Mouse (Mus musculus) limb, embryonic 10.5 days (tissue): ENCODE results near the gene Rufy3. TPM values are rescaled to one million over a fixed set of nuclear protein-coding genes. Genes with fewer than 3 reads are reported as not detected.

Experiments
- DNase-seq: peaks from one replicate; pipeline ENCODE4 v3.0.0-alpha.2; 2017; ENCODE audit warnings: low spot score
- H3K27ac ChIP-seq: fragments of 300-500 bp; sonication (generic); 2 replicates; pipeline ENCODE4 v1.5.1; 2016; ENCODE audit warnings: mild to moderate bottlenecking
- H3K27me3 ChIP-seq: fragments of 300-500 bp; sonication (generic); 2 replicates; pipeline ENCODE4 v1.6.1; 2016; ENCODE audit warnings: low read depth, mild to moderate bottlenecking; ENCODE audit not compliant: poor library complexity, severe bottlenecking
- H3K36me3 ChIP-seq: fragments of 300-500 bp; sonication (generic); 2 replicates; pipeline ENCODE4 v1.6.1; 2016; ENCODE audit warnings: mild to moderate bottlenecking, moderate library complexity
- H3K4me1 ChIP-seq: fragments of 300-500 bp; sonication (generic); 2 replicates; pipeline ENCODE4 v1.6.1; 2016
- H3K4me3 ChIP-seq: fragments of 300-500 bp; sonication (generic); 2 replicates; pipeline ENCODE4 v1.5.1; 2016; ENCODE audit warnings: mild to moderate bottlenecking, moderate library complexity
- H3K9me3 ChIP-seq: fragments of 300-500 bp; sonication (generic); replicated peaks from 2 replicates; pipeline ENCODE4 v1.6.1; 2016; ENCODE audit warnings: mild to moderate bottlenecking
- WGBS: fragments of 180-500 bp; shearing (Covaris S2); methylation state at CpG from one replicate; pipeline ENCODE4 v1.1.7; 2016; 5-methylcytosine and 5-hydroxymethylcytosine counted together
- polyA plus RNA-seq: library from polyadenylated mRNA; unstranded; fragments of >200 nt; fragmentation: Nextera tagmentation; extraction: Ambion mirVana; gene quantifications from 2 replicates; pipeline ENCODE4 v1.2.1, GENCODE M21; 2016

Rufy3 gene
- polyA plus RNA-seq, 1 experiment from 2014 or later = 9.6 TPM

DNA sequence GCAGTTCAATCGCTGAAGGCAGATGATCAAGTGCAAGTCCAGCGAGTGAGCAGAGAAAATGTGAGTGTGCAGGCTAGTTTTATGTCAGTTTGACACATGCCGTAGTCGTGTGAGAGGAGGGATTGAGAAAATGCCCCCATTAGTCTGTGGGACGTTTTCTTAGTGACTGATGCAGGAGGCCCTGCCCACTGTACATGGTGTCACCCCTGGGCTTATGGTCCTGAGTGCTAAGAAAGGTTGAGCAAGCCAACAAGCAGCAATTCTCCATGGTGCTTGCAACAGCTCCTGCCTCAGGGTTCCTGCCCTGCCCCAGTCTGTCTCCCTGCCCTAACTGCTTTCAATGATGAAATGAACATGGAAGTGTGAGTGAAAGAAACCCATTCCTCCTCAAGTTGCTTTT lies 87.7 kb downstream of the Rufy3 start:
- no peak overlapping the region for H3K27ac ChIP-seq
- H3K27me3 ChIP-seq = no peaks in the 10 kb centered on the region
- H3K4me3 ChIP-seq = no peak overlapping the region
- DNase-seq = no peak
- no peaks in the 10 kb centered on the region for H3K4me1 ChIP-seq
- H3K9me3 ChIP-seq = no peaks in the 10 kb centered on the region
- H3K36me3 ChIP-seq = peaks cover 77% of the 10 kb centered on the region
- WGBS = 86% methylated on average over 5 of the region's 5 CpGs

DNA sequence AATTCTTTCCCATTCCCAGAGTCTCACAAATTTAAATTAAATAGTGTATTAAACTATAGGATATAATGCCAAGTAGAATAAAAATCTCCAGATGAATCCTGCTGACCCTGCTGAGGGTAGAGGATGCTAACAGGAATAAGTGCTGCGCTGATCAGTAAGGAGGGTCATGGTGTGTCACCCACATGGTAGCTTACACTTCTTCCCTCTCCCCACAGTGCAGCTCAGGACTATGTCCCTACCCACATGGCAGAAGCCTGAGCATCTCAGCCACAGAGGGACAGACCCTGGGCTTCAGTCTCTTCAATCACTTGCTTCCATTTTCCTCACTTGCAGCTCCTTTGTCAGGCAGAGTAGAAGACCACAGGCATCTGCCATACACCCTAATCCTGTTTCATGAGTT lies 93.0 kb downstream of the Rufy3 start:
- Histone ChIP-seq H3K9me3 (no peaks in the 10 kb centered on the region), H3K27me3 (no peaks in the 10 kb centered on the region), H3K36me3 (peaks cover 88% of the 10 kb centered on the region), H3K4me3 (no peak overlapping the region), H3K4me1 (no peaks in the 10 kb centered on the region), H3K27ac (no peak overlapping the region)
- WGBS = 97% methylated on average over 1 of the region's 1 CpGs
- no peak for DNase-seq

DNA sequence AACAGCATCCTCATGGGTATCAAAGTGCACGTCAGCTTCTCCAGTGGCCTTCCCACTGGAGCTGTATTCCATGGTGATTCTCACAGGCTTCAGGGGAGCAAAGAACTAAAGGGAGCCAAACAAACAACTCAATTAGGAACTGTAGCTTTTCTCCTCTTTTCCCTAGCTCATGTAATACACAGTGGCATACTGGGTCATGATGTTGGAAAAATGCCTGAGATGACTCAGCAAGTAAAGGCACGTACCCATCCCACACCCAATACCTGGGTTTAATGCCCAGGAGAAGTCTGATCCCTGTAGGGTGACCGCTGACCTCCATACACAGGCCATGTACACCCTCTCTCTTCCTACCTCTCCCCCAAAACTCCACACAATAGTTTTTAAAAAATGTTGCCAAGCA lies 98.3 kb downstream of the Rufy3 start:
- DNase-seq = no peak
- Histone ChIP-seq H3K4me3 (no peak overlapping the region), H3K27ac (no peak overlapping the region), H3K4me1 (no peaks in the 10 kb centered on the region), H3K36me3 (peaks cover 100% of the 10 kb centered on the region), H3K9me3 (no peaks in the 10 kb centered on the region), H3K27me3 (no peaks in the 10 kb centered on the region)
- WGBS = 93% methylated on average over 3 of the region's 3 CpGs

DNA sequence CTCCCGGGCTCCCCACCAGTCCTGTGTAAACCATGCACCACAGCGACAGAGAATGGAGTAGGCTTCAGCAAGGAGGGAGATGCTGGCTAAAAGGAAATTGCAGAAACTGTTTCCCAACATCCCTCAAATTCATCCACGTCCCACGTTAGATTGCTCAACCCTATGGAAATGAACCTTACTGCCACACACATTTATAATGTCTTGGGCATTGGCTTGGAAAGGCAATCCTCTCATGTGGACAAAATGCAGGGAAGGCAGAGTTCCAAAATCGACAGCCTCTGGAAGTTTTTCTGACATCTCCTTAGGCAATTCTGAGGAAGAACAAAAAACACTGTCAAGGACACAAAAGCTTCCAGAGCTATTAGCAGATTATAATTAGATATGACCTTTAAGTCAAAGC lies 99.0 kb downstream of the Rufy3 start:
- no peaks in the 10 kb centered on the region for H3K27me3 ChIP-seq
- H3K9me3 ChIP-seq = no peaks in the 10 kb centered on the region
- H3K4me3 ChIP-seq = no peak overlapping the region
- DNase-seq = no peak
- no peak overlapping the region for H3K27ac ChIP-seq
- 90% methylated on average over 5 of the region's 5 CpGs for WGBS
- H3K4me1 ChIP-seq = no peaks in the 10 kb centered on the region
- H3K36me3 ChIP-seq = peaks cover 100% of the 10 kb centered on the region

DNA sequence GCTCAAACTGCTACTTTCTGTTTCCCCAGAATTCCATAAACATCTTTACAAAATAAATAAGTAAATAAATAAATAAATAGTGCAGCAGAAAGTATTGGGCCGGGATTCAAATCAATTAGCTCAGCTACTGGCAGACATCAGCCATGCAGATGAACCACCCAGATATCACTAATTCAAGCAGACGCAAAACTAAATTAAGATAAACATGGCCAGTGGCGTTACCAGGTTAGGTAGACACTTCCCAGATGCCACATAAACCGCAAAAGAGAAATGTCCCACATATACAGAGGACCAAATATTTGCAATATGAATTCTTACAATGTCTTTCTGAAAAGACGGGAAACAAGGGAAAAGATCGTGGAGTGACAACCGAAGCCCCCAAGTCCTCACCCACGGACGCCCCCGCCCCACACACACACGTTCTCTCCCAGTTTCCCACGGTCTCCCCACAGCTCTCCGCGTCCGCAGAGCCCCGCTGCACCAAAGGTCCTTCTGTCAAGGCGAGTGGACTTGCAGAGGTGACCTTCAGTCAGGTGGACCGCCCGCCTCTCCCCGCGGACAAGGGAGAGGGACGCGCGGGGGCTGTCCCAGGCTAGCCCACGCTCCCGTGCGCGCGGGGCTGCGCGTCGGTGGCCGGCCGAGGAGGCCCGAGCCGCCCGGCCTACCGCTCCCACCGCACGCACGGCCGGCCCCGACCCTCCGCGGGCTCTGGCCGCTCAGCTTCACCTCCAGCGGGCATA lies 110.0 kb downstream of the Rufy3 start:
- DNase-seq = no peak
- peaks cover 39% of the 10 kb centered on the region for H3K4me1 ChIP-seq
- H3K27ac ChIP-seq = peak overlapping the region; percentile 99
- WGBS = under 1% methylated on average over 46 of the region's 47 CpGs
- no peaks in the 10 kb centered on the region for H3K9me3 ChIP-seq
- peak overlapping the region; percentile 96 for H3K4me3 ChIP-seq
- H3K27me3 ChIP-seq = no peaks in the 10 kb centered on the region
- peaks cover 37% of the 10 kb centered on the region for H3K36me3 ChIP-seq

DNA sequence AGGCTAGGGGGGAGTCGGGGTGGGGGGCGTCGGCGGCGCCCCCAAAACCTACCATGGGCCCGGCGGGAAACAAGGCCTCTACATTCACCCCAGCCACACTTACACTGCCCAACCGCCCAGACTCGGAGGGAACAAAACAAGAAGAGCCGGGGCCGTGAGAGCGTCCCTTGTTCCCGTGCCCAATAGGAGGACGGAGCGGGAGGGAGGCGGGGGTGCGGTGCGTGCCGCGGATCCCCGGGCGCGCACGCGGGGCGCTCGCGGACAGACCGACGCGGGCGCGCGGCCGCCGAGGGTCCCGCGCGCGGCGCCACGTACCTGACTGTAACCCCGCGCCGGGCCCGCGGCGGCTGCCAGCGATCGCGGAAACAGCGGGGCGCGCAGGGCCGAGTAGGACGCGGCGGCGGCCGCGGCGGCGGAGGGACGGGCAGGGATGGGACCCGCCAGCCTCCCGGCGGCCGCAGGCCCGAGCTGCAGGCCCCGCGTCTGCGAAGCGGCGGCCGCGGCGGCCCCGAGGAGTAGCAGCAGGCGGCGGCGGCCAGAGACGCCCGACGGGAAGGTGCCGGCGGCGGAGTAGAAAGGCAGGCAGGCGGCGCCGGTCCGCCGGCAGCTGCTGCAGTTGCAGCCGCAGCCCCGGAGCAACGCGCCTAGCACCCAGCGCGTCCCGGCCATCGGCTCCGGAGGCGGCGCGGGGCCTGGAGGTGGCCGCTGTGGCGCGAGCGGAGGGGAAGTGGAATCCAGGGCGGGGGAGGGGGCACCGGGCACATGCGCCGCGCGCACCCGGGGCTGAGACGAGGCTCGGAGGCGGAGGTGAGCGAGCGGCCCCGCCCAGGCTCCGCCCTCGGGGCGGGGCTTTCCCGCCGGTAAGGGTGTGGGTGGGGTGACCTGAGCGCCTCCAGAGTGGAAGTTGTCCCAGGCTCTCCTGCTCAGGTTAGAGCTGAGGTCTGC lies 110.9 kb downstream of the Rufy3 start, which contains the start of gene Grsf1:
Gene Grsf1 (minus strand): TSS at position 729 of the 945 bp plus-strand sequence.
- no peaks in the 10 kb centered on the region for H3K27me3 ChIP-seq
- peaks cover 39% of the 10 kb centered on the region for H3K4me1 ChIP-seq
- H3K4me3 ChIP-seq = peak within 1 kb of the TSS; percentile 96
- H3K36me3 ChIP-seq = peaks cover 29% of the 10 kb centered on the region
- H3K9me3 ChIP-seq = no peaks in the 10 kb centered on the region
- H3K27ac ChIP-seq = peak within 1 kb of the TSS; percentile 99
- 2% methylated on average over 122 of the region's 127 CpGs for WGBS
- peak; percentile 94 for DNase-seq

DNA sequence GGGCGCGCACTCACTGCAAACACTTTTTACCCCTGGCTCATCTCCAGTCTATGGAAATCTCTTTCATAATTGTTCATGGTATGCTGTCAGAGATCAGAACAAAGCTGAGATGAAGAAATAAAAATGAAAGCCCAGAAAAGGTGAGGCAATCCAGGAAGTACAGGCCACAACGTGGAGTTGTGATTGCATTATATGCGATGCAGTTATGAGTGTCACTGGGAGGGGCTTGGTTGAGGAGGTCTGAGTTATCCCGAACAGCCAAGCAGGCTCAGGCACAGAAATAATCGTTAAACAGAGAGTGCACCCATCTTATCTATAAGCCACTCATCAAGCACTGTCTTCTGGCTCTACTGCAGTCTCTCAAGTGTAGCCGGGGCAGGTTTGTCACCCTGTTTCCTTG lies 114.1 kb downstream of the Rufy3 start:
- H3K4me3 ChIP-seq = no peak overlapping the region

DNA sequence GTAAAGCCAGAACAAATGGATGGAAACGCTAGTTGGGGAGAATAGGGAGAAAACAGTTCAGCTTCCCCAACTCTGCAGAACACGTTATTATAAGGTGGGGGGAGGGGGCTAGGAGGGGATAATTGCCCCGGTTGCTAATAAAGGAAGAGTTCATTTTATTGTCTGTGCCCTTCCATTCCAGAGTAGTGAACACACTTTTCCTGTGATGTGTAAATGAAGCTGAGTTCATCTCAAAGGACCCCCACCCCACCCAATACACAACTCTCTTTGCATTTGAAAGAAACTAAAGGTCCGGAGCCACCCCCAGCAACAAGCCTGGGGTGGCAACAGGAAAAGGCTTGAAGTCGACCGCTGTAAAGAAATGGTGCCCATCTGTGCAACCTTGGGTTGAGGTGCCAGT lies 114.5 kb downstream of the Rufy3 start:
- Histone ChIP-seq H3K27me3 (no peaks in the 10 kb centered on the region), H3K27ac (no peak overlapping the region), H3K4me1 (peaks cover 29% of the 10 kb centered on the region), H3K9me3 (no peaks in the 10 kb centered on the region), H3K36me3 (no peaks in the 10 kb centered on the region), H3K4me3 (no peak overlapping the region)
- 10% methylated on average over 6 of the region's 6 CpGs for WGBS
- no peak for DNase-seq

More for the DNA sequence above, 114.1 kb downstream of the Rufy3 start:
- Histone ChIP-seq H3K4me1 (peaks cover 33% of the 10 kb centered on the region), H3K9me3 (no peaks in the 10 kb centered on the region), H3K27ac (no peak overlapping the region), H3K36me3 (no peaks in the 10 kb centered on the region), H3K27me3 (no peaks in the 10 kb centered on the region)
- DNase-seq = no peak
- 50% methylated on average over 7 of the region's 7 CpGs for WGBS

DNA sequence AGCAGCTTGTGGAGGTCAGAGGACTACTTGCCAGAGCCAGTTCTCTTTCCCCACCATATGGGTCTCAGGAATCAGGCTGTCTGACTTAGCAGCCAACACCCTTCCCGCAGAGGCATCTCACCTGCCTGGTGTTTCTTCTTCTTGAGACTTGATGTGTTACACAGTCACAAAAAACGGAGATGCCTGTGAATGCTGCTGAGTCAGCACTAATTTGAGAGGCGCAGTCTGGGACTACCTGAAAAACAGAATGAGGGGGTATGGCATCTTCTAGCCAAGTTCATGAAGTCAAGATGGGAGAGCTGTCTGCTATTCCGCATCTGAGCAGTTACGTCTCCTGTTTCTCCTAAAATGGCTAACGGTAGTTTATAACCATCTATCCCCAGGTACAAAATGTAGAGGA lies 115.7 kb downstream of the Rufy3 start:
- no peak for DNase-seq
- 87% methylated on average over 6 of the region's 6 CpGs for WGBS
- H3K27me3 ChIP-seq = peaks cover 11% of the 10 kb centered on the region; the same call in 1 of the 2 replicates
- H3K9me3 ChIP-seq = no peaks in the 10 kb centered on the region
- H3K4me3 ChIP-seq = no peak overlapping the region
- H3K36me3 ChIP-seq = no peaks in the 10 kb centered on the region
- H3K27ac ChIP-seq = no peak overlapping the region
- peaks cover 27% of the 10 kb centered on the region for H3K4me1 ChIP-seq

DNA sequence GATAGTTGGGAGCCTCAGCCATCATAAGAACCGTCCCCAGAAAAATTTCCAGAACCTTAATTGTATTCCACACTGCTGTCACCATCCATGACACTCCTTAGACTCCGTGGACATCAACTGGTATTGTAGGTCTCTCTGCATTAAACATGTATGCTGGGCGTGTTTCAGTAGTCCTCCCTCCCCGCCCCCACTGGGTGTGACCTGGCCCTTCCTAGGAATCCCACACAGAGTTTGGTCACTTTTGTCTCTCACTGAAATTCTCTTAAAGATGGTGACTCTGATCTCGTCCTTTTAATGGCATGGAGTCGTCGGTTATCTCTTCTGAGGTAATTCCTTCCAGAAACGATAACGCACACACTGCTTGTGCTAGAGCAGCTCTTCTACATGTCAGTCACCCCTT lies 118.9 kb downstream of the Rufy3 start:
- H3K27ac ChIP-seq = no peak overlapping the region
- peaks cover 17% of the 10 kb centered on the region; the same call in 1 of the 2 replicates for H3K27me3 ChIP-seq
- no peaks in the 10 kb centered on the region for H3K9me3 ChIP-seq
- H3K4me3 ChIP-seq = no peak overlapping the region
- 71% methylated on average over 9 of the region's 9 CpGs for WGBS
- H3K36me3 ChIP-seq = no peaks in the 10 kb centered on the region
- H3K4me1 ChIP-seq = peaks cover 16% of the 10 kb centered on the region
- no peak for DNase-seq

DNA sequence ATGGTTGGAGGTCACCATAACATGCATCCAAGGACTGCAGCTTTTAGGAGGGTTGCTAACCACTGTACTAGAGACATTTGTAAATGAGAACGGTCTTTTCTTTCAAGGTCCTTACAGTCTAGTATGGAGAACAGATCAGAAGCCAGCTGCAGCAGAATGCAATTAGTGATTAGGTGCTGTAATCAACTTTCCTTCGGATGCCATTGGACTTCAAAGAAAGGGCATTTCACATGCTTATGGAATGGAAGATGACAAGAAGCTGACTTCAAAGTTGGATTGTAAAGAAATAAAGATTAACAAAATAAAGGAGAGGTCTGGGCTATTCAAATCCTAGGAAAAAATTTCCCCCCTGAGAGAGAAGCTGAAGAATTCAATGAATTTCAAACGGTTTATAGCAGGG lies 119.4 kb downstream of the Rufy3 start:
- Histone ChIP-seq H3K9me3 (no peaks in the 10 kb centered on the region), H3K27ac (no peak overlapping the region), H3K27me3 (peaks cover 17% of the 10 kb centered on the region; the same call in 1 of the 2 replicates), H3K4me1 (peaks cover 10% of the 10 kb centered on the region), H3K36me3 (no peaks in the 10 kb centered on the region), H3K4me3 (no peak overlapping the region)
- DNase-seq = no peak
- WGBS = 14% methylated on average over 3 of the region's 3 CpGs

DNA sequence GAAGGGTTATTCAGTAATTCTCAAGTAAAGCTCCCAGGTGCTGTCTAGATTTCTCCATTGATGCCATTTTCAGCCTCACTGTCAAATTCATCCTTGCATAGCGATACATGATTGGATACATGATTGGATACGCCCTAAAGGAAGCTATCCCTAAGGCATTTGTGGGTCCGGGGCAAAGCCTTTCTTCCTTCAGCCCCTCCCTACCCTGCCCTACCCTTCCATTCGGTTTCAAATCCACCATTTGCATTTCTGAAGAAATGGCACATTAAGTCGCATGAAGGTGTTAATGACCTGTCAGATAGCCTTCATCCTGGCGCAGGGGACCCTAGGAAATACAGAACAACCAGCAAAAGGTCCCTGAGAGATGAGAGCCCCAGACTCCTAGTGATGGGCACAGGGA lies 120.5 kb downstream of the Rufy3 start:
- WGBS = 6% methylated on average over 6 of the region's 6 CpGs
- Histone ChIP-seq H3K27me3 (peaks cover 17% of the 10 kb centered on the region; the same call in 1 of the 2 replicates), H3K4me1 (peaks cover 5% of the 10 kb centered on the region), H3K36me3 (no peaks in the 10 kb centered on the region), H3K9me3 (no peaks in the 10 kb centered on the region), H3K4me3 (no peak overlapping the region), H3K27ac (no peak overlapping the region)
- no peak for DNase-seq

DNA sequence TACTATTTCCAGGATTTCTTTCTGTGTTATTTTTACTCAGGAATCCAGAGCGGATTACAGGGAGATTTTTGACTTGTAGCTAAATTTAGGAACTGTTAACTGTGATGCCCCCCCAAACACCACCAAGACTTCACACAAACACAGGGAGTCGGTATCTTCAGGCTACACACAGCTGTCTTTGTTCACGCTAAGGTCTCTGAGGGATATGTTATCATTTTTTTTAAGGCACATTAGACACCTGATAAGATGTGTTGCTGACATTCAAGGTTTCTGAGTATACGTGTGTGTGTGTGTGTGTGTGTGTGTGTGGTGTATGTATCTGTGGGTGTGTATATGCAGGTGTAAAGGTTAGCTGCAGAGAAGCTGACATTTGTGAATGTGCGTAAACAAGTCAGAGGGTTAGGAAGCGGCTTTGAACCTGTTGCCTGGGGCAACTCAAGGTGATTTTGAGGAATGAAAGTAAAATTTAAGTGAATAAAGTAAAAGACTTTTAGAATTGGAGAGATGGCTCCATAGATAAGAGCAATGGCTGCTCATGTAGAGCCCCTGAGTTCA lies 121.0 kb downstream of the Rufy3 start:
- 59% methylated on average over 6 of the region's 6 CpGs for WGBS

More for the DNA sequence above, 121.0 kb downstream of the Rufy3 start:
- Histone ChIP-seq H3K9me3 (no peaks in the 10 kb centered on the region), H3K4me1 (peaks cover 5% of the 10 kb centered on the region), H3K27ac (no peak overlapping the region), H3K27me3 (peaks cover 17% of the 10 kb centered on the region; the same call in 1 of the 2 replicates), H3K4me3 (no peak overlapping the region), H3K36me3 (no peaks in the 10 kb centered on the region)
- DNase-seq = no peak
